Mouse (Mus musculus) hindbrain, embryonic 15.5 days (tissue): ENCODE measurements around the gene Mrpl19. TPM values are rescaled to one million over a fixed set of nuclear protein-coding genes. Genes with fewer than 3 reads are reported as not detected.

Experiments
- ATAC-seq: fragments of 200-750 bp; cut with Nextera tagmentation; 2 replicates; pipeline ENCODE4 v1.8.0; 2017; ENCODE audit warnings: low read depth, moderate number of reproducible peaks, moderate TSS enrichment; ENCODE audit not compliant: low FRiP score
- H3K27ac ChIP-seq: fragments of 300-500 bp; sonication (generic); replicated peaks from 2 replicates; pipeline ENCODE4 v1.5.1; 2015; ENCODE audit warnings: mild to moderate bottlenecking, inconsistent platforms
- H3K27me3 ChIP-seq: fragments of 300-500 bp; sonication (generic); 2 replicates; pipeline ENCODE4 v1.6.1; 2015; ENCODE audit warnings: control low read depth, inconsistent platforms
- H3K36me3 ChIP-seq: fragments of 300-500 bp; sonication (generic); 2 replicates; pipeline ENCODE4 v1.6.1; 2015; ENCODE audit warnings: control low read depth, inconsistent platforms
- H3K4me1 ChIP-seq: fragments of 300-500 bp; sonication (generic); replicated peaks from 2 replicates; pipeline ENCODE4 v1.6.1; 2015; ENCODE audit warnings: control low read depth, inconsistent platforms
- H3K4me2 ChIP-seq: fragments of 300-500 bp; sonication (generic); 2 replicates; pipeline ENCODE4 v1.6.1; 2015; ENCODE audit warnings: moderate library complexity, mild to moderate bottlenecking, inconsistent platforms
- H3K4me3 ChIP-seq: fragments of 300-500 bp; sonication (generic); 2 replicates; pipeline ENCODE4 v1.5.1; 2015; ENCODE audit warnings: mild to moderate bottlenecking, inconsistent platforms
- H3K9ac ChIP-seq: fragments of 300-500 bp; sonication (generic); 2 replicates; pipeline ENCODE4 v1.6.1; 2015; ENCODE audit warnings: inconsistent platforms
- H3K9me3 ChIP-seq: fragments of 300-500 bp; sonication (generic); 2 replicates; pipeline ENCODE4 v1.6.1; 2016; ENCODE audit warnings: control low read depth, inconsistent platforms
- WGBS: fragments of 180-500 bp; shearing (Covaris S2); methylation state at CpG from one replicate; pipeline ENCODE4 v1.1.7; 2015; 5-methylcytosine and 5-hydroxymethylcytosine counted together
- polyA plus RNA-seq: library from polyadenylated mRNA; unstranded; fragments of >200 nt; fragmentation: Nextera tagmentation; extraction: Ambion mirVana; gene quantifications from 2 replicates; pipeline ENCODE4 v1.2.1, GENCODE M21; 2015

The Mrpl19 gene
- 42.8 and 43.4 TPM in 2 replicates for polyA plus RNA-seq

DNA sequence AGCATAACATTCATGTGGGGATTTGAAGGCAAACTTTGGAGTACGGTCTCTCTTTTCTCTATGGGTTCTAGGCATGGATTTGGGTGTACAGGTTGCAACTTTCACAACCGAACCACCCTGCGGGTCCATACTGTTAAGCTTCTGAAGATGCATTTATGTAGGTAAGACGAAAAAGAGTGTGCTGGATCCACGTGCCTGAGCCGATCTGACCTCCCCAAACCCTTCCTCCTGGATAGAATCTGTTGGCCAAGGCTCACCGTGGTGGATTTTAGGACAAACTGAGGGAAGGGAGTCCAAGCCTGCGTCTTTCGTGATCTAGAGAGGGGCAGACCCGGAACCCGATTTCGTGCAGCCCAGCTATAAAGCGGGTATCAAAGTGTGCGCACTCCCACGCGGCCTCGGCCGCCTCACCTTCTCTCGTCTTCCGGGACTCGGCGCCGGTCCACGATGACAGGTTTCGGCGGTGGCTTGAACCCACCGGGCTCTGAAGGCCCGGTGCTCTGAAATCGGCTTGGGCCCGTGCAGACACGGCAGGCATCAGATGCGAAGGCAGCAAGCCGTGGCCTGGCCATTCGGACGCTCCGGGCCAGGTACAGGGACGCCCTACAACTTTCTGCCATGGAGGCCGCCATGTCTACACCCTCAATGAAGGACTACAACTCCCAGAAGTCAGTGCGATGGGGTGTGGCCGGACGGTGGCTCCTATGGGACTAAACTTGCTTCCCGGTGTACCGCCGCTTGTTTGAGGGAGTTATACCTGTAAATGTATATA lies at the start of gene Mrpl19:
TSS of gene Mrpl19 (minus strand) at position 663 of the 772 bp plus-strand sequence.
- peak within 1 kb of the TSS; percentile 51 for H3K27ac ChIP-seq
- H3K36me3 ChIP-seq = peaks cover 27% of the 10 kb centered on the region
- peak; percentile 96 for ATAC-seq
- no peaks in the 10 kb centered on the region for H3K9me3 ChIP-seq
- peaks cover 12% of the 10 kb centered on the region for H3K4me1 ChIP-seq
- peak within 1 kb of the TSS; percentile 66 for H3K4me2 ChIP-seq
- 1% methylated on average over 44 of the region's 44 CpGs for WGBS
- H3K4me3 ChIP-seq = peak within 1 kb of the TSS; percentile 97
- peak within 1 kb of the TSS; percentile 81 for H3K9ac ChIP-seq
- no peaks in the 10 kb centered on the region for H3K27me3 ChIP-seq

DNA sequence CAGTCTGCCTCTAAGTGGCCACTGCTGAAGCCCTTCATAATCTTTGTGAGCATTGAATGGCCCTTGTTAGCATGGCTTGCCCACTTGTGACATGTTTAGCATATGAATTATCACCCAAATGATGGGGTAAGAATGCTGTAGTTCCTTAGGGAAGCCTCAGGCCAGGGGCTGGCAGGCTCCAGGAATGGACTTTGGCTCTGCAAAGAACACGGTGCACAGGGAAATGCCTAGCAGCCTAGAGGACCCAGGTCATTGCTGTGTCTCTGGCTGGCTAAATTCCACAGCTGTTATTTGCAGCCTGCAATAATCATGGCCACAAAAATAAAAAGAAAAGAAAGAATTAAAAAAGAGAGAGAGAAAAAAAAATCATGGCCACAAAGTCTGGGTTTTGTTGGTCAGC lies 46.6 kb upstream of the Mrpl19 start:
- Histone ChIP-seq H3K4me3 (no peak overlapping the region), H3K9ac (no peak overlapping the region), H3K4me2 (no peak overlapping the region), H3K4me1 (no peaks in the 10 kb centered on the region), H3K9me3 (no peaks in the 10 kb centered on the region), H3K27me3 (no peaks in the 10 kb centered on the region), H3K27ac (no peak overlapping the region), H3K36me3 (no peaks in the 10 kb centered on the region)
- ATAC-seq = no peak
- WGBS = 41% methylated on average over 1 of the region's 1 CpGs

DNA sequence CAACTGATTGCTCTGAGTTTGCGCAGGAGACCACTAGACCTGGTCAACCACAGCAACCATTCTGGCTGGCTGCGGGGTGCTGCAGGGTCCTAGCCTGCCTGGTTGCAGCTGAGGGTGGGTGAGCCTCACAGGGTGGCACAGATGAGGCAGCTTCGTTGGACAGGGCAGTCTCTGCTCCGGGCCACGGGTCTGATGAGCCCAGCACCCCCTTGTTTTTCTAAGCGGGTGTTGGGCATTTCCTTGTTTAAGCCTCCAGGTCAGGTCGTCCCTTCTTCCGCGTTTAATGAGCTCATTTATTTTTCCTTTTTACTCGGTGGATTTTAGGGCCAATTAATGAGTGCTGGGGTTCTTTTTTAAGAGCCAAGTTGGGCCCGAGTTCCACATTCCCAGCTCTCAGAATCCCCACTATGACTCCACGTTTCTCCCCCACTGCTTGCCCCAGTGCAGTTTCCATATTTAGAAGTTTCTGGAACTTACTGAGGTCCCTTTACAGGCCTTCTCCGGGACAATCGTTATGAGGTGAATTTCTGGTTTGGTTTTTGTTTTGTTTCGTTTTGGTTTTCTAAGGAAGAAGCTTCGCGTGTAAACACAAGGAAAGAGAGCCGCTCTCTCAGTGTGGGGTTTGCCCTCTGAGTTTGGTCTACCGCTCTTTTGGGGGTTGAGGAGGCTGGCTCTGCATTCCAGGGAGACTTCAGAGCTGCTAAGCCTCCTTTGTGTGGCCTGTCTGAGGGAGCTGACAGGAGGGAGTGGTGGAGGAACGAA lies 24.5 kb upstream of the Mrpl19 start:
- ATAC-seq = no peak
- Histone ChIP-seq H3K9ac (no peak overlapping the region), H3K4me2 (no peak overlapping the region), H3K36me3 (no peaks in the 10 kb centered on the region), H3K27ac (no peak overlapping the region), H3K27me3 (0 out of 2 replicates have a peak, but pooled peaks cover under 1% of the 10 kb centered on the region), H3K9me3 (no peaks in the 10 kb centered on the region), H3K4me3 (no peak overlapping the region), H3K4me1 (no peaks in the 10 kb centered on the region; the same call in none of the 2 replicates)
- 54% methylated on average over 20 of the region's 20 CpGs for WGBS

DNA sequence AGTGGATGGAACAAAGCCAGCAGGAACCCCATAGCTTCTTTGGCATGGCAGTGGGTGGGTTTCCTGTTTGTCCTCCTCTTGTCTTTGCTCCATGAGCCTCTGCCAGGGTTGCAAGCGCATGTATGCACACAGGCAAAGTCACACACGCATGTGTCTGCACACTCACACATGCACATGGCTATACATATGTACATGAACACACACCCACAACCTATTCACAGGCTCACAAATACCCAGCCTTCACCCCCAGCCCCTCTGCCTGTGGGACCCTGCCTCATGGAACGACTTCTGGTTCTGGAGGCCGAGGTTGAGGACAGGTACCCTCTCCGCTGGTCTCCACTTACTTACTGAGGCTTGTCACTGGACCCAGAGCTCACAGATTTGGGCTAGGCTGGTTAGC lies 22.6 kb upstream of the Mrpl19 start:
- no peaks in the 10 kb centered on the region; the same call in none of the 2 replicates for H3K4me1 ChIP-seq
- WGBS = 92% methylated on average over 5 of the region's 5 CpGs
- no peak overlapping the region for H3K4me3 ChIP-seq
- H3K27ac ChIP-seq = no peak overlapping the region
- no peak overlapping the region for H3K9ac ChIP-seq
- H3K36me3 ChIP-seq = no peaks in the 10 kb centered on the region
- no peaks in the 10 kb centered on the region for H3K9me3 ChIP-seq
- 0 out of 2 replicates have a peak, but pooled peaks cover 3% of the 10 kb centered on the region for H3K27me3 ChIP-seq
- ATAC-seq = no peak
- H3K4me2 ChIP-seq = no peak overlapping the region

DNA sequence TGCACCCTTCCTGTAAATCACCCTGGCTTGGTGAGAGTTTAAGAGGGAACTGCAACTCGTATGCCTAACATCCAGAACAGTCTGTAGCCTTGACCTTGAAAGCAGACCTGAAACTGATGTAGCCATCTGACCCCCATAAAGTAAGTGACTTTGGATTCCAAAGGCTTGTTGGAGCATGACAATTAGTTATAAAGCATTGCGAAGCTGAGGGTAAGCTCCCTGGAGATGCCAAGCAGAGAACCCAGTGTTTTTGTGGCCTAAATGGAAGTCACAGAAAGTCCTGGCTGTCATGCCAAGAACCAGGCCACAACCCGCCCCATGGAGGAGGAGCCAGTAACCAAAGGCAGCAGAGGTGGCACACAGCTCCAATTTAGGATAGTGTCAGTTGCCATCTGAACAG lies 21.8 kb upstream of the Mrpl19 start:
- H3K4me3 ChIP-seq = no peak overlapping the region
- H3K27me3 ChIP-seq = 0 out of 2 replicates have a peak, but pooled peaks cover 3% of the 10 kb centered on the region
- 61% methylated on average over 3 of the region's 3 CpGs for WGBS
- no peak overlapping the region for H3K4me2 ChIP-seq
- H3K9me3 ChIP-seq = no peaks in the 10 kb centered on the region
- H3K9ac ChIP-seq = no peak overlapping the region
- ATAC-seq = no peak
- no peaks in the 10 kb centered on the region; the same call in none of the 2 replicates for H3K4me1 ChIP-seq
- no peak overlapping the region for H3K27ac ChIP-seq
- no peaks in the 10 kb centered on the region for H3K36me3 ChIP-seq

DNA sequence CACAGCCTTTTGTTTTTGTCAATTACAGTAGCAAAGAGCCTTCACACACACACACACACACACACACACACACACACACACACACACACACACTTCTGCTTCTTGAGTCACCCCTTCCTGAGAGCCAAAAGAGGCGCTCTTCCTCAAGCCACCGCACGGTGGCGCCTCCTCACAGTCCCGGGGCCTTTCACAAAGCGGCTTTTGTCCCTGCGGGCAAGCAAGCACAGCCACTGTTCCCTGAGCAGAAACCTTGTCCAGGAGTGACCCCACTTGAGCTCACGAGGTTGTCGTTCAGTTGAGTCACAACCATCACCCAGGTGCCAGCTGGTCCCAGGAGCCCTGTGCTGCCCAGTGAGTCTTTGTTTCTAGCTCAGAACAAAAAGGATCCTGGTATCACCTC lies 21.3 kb upstream of the Mrpl19 start:
- ATAC-seq = peak; percentile 31

DNA sequence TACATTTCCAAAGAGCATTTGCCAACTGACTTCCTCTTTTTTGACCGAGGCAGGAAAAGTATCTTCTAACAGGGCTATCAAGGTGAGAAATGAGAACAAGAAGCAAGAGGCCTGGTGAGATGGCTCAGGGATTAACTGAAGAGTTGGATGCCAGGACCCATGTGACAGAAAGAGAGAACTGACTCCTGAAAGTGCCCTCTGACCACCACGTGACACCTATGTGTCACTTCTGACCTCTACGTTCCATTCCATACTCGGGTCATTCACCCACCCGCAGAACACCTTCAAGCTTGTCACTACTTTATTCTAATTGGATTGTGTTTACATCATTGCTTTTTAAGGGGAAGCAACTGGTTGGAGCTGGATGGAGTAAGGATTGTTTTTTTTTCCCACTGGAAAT lies 20.8 kb upstream of the Mrpl19 start:
- Histone ChIP-seq H3K27ac (no peak overlapping the region), H3K36me3 (no peaks in the 10 kb centered on the region), H3K9ac (no peak overlapping the region), H3K4me1 (no peaks in the 10 kb centered on the region; the same call in none of the 2 replicates), H3K9me3 (no peaks in the 10 kb centered on the region), H3K4me2 (no peak overlapping the region), H3K27me3 (0 out of 2 replicates have a peak, but pooled peaks cover 3% of the 10 kb centered on the region), H3K4me3 (no peak overlapping the region)
- WGBS = 59% methylated on average over 5 of the region's 5 CpGs
- ATAC-seq = no peak

More for the DNA sequence above, 21.3 kb upstream of the Mrpl19 start:
- H3K4me2 ChIP-seq = no peak overlapping the region
- no peaks in the 10 kb centered on the region for H3K9me3 ChIP-seq
- H3K36me3 ChIP-seq = no peaks in the 10 kb centered on the region
- under 1% methylated on average over 9 of the region's 9 CpGs for WGBS
- H3K4me3 ChIP-seq = no peak overlapping the region
- H3K27me3 ChIP-seq = 0 out of 2 replicates have a peak, but pooled peaks cover 3% of the 10 kb centered on the region
- H3K4me1 ChIP-seq = no peaks in the 10 kb centered on the region; the same call in none of the 2 replicates
- H3K27ac ChIP-seq = no peak overlapping the region
- H3K9ac ChIP-seq = no peak overlapping the region

DNA sequence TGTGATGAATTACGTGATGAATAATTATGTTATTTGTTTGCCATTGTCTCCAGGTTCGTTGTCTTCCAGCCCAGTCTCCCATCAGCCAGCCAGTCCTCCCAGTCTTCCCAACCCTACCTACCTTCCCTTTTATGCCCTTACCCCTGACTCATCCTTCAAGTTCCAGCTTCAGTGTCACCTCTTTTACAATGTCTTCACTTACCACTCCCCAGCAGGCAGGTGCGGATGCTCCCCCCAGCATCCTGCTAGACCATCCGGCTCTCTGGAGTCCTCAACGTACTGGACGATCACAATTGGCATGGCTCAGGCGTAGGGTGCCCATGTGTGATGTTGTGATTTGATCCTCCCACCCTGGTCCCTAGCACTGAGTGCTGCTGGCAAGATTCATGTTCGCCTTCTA lies 20.4 kb upstream of the Mrpl19 start:
- ATAC-seq = no peak

DNA sequence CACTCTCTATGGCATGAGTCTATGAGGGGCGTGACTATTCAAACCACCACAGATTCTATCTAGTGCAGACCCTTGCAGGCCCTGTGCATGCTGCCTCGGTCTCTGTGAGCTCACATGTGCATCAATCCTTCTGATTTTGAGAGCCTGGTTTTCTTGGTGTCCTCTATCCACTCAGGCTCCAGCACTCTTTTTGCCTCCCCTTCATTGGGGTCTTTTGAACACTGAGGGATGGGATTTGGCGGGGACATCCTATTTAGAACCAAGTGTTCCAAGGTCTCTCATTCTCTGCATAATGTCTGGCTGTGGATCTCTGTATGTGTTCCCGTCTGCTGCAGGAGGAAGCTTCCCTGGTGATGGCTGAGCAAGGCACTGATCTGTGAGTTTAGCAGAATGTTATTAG lies 13.5 kb upstream of the Mrpl19 start:
- Histone ChIP-seq H3K4me1 (no peaks in the 10 kb centered on the region), H3K36me3 (no peaks in the 10 kb centered on the region), H3K4me2 (no peak overlapping the region), H3K9me3 (no peaks in the 10 kb centered on the region), H3K27me3 (no peaks in the 10 kb centered on the region), H3K9ac (no peak overlapping the region), H3K4me3 (no peak overlapping the region), H3K27ac (no peak overlapping the region)
- no peak for ATAC-seq
- WGBS = 84% methylated on average over 4 of the region's 4 CpGs

More for the DNA sequence above, 20.4 kb upstream of the Mrpl19 start:
- Histone ChIP-seq H3K4me2 (no peak overlapping the region), H3K27me3 (0 out of 2 replicates have a peak, but pooled peaks cover 3% of the 10 kb centered on the region), H3K4me1 (no peaks in the 10 kb centered on the region; the same call in none of the 2 replicates), H3K27ac (no peak overlapping the region), H3K36me3 (no peaks in the 10 kb centered on the region), H3K4me3 (no peak overlapping the region), H3K9me3 (no peaks in the 10 kb centered on the region), H3K9ac (no peak overlapping the region)
- WGBS = 94% methylated on average over 8 of the region's 8 CpGs

DNA sequence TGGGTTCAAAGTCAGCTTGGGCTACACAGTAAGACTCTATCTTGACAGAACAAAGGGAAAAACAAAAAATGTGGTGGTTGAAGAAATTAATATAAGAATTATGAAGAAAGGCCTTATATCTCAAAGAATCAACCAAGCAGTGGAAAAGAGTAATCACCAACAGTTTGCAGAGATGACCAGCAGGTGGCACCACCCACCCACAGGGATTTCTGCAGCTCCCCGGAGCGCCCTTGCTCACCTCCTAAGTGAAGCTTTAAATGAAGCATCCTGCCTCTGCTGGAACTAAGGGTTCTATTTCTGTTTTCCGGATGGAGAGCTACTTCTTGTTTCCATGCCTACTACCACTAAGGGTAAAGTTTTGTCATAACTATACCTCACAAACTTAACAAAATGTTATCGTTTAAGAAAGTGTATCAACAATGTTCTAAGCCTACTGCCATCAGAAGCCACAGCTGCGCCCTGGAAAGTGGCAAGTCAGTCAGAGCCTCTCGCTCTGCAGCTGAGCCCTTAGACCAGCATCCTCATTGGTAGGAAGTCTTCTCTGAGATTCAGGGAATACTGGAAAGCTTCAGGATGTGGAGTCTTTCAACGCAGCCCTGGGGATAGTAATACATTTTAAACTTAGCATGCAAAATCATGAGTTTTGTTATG lies 10.3 kb upstream of the Mrpl19 start:
- 0 out of 2 replicates have a peak, but pooled peaks have one; percentile 66 for ATAC-seq
- Histone ChIP-seq H3K4me1 (no peaks in the 10 kb centered on the region), H3K4me2 (no peak overlapping the region), H3K27ac (no peak overlapping the region), H3K9me3 (no peaks in the 10 kb centered on the region), H3K27me3 (no peaks in the 10 kb centered on the region), H3K4me3 (no peak overlapping the region), H3K9ac (no peak overlapping the region), H3K36me3 (no peaks in the 10 kb centered on the region)
- WGBS = 34% methylated on average over 7 of the region's 7 CpGs

DNA sequence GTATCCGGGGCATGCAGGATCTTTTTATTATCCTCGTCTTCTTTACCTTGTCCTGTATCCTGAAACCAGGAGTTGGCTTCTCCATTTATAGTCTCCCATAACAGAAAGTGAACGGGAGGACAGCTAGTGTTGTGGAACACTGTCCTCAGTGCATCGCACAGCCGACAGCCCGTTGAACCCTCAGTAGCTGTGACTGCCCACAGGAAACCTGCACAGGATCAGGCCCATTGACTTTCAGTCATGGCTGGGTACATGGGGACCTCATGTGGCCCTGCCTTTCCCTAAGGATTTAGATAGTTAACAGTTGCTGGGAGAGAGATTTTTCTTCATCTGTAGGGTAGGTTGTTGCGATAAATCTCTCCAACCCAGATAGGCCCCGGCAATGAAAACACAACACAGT lies 6.8 kb upstream of the Mrpl19 start:
- no peak for ATAC-seq
- 86% methylated on average over 8 of the region's 8 CpGs for WGBS

More for the DNA sequence above, 6.8 kb upstream of the Mrpl19 start:
- H3K36me3 ChIP-seq = no peaks in the 10 kb centered on the region
- H3K27me3 ChIP-seq = no peaks in the 10 kb centered on the region
- H3K9ac ChIP-seq = no peak overlapping the region
- H3K4me3 ChIP-seq = no peak overlapping the region
- H3K27ac ChIP-seq = no peak overlapping the region
- no peak overlapping the region for H3K4me2 ChIP-seq
- H3K4me1 ChIP-seq = no peaks in the 10 kb centered on the region
- H3K9me3 ChIP-seq = no peaks in the 10 kb centered on the region
